Mouse (Mus musculus) heart, postnatal 14 days (tissue): ENCODE measurements around the gene Fshr. TPM values are rescaled to one million over a fixed set of nuclear protein-coding genes. Genes with fewer than 3 reads are reported as not detected.
"Not testable (repeated sequence)": the region's sequence is repeated elsewhere in the genome, so short reads cannot be mapped to it uniquely, and the experiment has no call there.

Source experiments
- DNase-seq, 2 experiments: peaks; one replicate each; pipeline ENCODE4 v3.0.0; 2021 to 2022
- intact Hi-C: fragments of 180-260 bp; cut with DNase I; formaldehyde crosslinking; loops from one replicate; pipeline ENCODE4 v1.15.1; 2025
- long read RNA-seq, 2 experiments: library from polyadenylated mRNA; stranded (forward); transcript quantifications; one replicate each; pipeline ENCODE4 v2.0.0; 2021
- total RNA-seq, 2 experiments: library from RNA; stranded (reverse); gene quantifications; 2 replicates each; pipeline ENCODE4 v1.2.3; 2021

The Fshr gene
- total RNA-seq: not detected
- long read RNA-seq, experiment 1: 0 reads
- long read RNA-seq, experiment 2: 0 reads

DNA sequence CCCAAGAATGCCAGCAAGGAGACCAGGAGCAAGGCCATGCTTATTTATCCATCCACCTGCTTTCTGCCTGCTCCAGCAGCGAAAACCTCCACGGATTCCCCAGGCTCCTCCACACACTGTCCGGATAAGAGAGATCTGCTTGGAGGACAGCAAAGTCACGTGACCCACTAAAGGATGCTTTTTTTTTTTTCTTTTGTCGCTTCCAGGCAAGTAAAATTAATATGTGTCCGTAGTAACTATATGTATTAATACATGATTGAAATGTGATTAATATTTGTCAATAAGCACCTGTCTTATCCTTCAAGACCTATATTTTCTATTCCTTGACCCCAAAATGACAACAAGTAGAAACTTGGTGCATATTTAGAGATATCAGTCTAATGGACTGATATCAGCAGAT is at the start of gene Fshr:
TSS of gene Fshr (minus strand) at position 101 of the 400 bp plus-strand sequence.
- DNase-seq: no peak
- intact Hi-C loops: no loop called here

DNA sequence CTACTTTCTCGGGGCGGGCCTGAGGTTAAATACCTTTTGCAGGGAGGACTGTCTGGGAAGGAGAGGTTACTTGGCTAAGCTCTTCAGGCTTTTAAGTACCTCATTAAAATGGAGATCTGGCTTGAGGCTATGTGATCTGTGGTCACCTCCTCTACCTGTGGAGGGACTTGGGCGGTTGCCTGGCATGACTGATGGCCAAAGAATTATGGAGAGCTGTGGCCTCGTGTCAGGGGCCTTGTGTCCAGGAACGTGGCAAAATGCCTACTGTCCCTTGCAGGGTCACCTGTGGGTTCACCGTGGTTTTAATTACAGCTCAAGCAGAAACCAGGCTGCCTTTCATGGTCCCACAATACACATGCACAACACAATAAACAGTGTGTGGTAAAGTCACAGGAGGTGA is 1.7 kb upstream of the Fshr start:
- intact Hi-C loops: no loop called here
- no peak for DNase-seq

DNA sequence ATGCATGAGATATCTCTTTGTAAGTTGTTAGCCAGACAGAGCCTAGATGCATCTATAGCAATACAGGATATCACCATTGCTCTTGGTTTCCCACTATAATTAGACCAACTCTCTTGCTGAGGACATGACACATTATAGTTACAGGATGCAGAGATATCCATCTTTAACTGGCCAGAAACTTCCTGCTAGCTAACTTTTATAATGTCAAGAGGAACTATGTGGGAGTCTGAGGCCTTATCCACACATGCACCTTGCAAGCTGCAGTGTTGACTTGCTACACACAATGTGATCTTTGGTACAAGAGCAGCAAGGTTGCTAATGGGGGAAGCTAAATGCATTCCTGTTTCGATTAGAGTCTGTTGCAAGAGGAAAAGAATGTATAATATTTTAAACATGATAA is 26.9 kb downstream of the Fshr start:
- no peak for DNase-seq
- intact Hi-C loops: no loop called here

DNA sequence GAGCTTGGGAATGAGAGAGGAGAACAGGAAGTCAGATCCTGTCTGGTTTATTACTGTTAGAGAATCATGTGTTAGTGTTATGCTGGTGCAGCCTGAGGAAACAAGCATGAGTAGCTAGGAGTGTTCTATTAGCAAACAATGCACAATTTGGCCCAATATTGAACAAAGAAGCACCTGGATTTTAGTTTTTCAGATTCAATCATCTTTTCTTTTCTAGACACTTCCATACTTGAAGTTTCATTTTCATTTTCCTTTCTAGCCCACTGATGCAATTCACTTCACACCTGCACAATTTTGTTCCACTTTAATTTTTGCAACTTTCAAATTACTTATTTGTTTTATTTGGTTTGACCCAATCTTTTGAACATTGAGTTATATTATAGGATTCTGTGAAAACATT is 35.7 kb downstream of the Fshr start:
- DNase-seq: no peak
- intact Hi-C loops: no loop called here

DNA sequence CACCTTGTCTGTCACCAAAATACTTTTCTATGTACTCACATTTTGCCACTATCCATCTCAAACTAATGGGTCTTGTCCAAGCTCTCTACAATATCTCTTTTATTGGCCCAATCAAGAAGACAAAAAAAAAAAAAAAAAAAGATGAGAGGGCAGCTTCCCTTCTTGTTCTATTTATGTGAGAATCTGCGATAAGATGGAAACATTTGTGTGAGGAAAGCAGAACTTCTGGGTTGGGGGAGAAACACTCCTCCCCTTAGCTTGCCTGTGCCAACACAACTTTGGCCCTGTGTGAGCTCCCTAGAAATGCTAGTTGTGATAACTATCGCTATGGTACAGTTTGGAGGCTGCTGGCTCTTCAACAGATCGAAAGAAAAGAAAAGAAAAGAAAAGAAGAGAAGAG is 38.0 kb downstream of the Fshr start:
- intact Hi-C loops: no loop called here

DNA sequence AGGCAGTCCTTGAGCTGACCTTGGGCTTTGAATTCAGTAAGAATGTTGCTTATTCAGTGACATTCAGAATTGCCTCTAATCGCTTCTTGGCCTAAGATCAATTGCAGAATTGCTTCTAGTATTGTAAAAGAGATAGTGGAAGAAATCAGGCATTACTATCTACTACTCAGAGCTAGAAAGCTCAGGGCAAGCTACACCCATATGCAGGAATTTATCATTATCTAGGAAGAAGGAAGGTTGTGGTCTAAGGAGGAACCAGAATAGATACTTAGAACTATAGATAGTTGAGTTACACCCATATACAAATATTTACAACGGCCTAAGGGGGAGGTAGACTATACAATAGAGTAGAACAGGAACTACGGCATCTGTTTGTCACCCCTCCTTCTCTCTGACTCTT is 41.1 kb downstream of the Fshr start:
- intact Hi-C loops, DNase-seq: not testable (repeated sequence)

More for the DNA sequence above, 38.0 kb downstream of the Fshr start:
- DNase-seq: no peak

DNA sequence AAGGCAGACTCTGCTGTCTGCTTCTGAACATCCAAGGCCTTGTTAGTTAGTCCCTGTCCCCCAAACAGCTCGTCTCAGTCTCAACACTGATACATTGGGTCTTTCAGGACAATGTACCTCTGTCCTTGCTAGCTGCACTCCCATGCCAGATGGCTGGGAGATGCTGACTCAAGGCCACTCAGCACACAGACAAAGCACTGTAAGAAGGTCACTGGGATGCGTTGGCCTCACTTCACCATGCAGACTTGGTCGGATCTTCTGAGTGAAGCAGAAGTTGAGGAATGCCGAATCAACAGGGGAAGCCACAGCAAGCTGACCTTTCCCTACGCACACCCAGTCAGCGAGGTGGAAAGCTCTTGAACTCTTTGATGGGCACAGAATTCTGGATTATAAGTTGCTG is 55.7 kb downstream of the Fshr start:
- DNase-seq: no peak
- intact Hi-C loops: no loop called here

DNA sequence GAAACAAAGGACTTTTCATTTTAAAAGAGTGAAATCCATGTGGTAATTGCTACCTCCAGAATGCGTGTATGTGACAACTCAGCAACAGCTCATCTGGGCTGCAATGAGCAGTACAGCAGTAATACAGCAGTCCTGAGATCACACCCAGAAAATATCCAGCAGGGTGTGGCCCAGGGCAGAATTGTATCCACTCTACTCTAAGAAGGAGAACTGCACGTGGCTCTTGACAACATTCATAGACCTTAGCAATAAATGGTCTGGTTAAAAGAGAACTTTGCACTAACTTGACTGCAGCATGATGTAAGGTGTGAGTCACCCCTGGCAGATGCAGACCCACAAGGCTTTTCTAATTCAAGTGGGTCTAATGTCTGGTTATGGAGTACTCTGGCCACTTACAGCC is 80.5 kb downstream of the Fshr start:
- intact Hi-C loops: no loop called here
- no peak for DNase-seq

DNA sequence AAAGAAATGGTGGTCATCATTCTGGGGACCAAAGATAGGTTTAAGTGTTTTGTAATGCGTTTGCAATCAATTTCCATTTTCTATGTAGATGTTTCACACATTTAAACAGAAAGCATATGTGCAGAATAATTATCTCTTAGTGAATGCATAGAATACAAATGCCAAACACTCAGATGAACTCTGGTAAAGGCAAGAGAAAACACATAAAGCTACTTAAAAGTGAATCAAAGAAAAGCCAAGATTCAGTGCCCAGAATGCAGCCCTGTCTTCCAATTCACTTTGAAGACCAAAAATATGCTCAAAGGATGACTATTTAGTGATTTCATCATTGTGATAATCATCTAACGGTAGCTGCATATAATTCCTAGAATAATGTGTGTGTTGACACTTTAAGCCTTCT is 81.2 kb downstream of the Fshr start:
- intact Hi-C loops: no loop called here
- no peak for DNase-seq

DNA sequence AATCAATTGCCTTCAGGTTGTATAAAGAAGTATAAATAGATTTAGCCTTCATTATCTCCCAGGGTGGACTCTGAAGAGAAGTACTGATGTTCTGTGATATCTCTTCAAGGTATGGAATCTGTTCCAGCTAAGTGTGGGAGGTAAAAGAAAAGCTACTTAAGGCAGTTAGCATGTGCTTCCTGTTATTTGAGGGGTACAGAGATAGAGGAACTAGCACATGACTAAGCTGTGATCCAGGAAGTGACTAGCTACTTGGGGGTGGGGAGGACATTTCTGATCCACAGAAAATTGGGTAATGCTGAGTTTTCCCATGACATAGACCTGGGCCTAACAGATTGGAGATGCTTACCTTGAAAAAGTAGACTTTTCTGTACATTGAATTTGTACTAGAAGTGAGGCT is 86.5 kb downstream of the Fshr start:
- DNase-seq: no peak
- intact Hi-C loops: no loop called here

DNA sequence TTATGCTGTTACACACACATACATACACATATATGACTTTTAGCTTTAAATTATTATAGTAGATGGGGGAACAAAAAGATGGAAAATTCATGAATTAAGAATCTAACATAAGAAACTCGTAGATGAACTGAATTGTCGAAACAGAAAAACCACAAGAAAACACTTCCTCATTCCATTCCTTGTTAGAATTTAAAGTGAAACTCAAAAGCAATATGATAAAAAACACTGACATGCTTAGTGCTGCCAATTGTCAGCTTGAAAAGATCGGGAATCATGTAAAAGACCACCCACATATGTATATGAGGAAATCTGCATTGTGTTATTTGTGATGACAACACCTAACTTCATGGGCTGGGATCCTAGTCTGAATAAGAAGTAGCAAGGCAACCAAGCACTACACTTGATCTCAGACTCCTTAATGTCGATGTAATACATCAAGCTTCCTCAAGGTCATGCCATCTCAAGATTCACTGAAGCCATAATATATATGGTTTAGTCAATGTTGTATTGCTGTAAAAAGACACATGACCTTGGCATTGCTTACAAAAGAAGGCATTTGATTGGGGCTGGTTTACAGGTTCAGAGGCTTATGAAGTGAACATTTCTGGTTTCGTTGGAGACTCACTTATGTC is 99.6 kb downstream of the Fshr start:
- intact Hi-C loops: no loop called here
- no peak for DNase-seq

DNA sequence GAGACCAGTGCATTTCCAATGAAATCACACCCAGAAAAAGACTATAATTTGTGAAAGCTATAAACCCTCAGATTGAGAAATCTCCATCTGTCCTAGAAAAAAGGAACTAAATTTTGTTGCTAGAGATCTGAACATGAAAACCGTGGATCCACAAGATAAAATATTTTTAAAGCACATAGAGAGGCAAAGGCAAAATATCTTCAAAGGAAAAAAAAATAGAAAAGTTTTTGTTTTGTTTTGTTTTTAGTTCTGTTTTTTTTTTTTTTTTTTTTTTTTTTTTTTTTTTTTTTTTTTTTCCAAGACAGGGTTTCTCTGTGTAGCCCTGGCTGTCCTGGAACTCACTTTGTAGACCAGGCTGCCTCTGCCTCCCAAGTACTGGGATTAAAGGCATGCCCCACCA is 100.7 kb downstream of the Fshr start:
- DNase-seq, intact Hi-C loops: not testable (repeated sequence)

DNA sequence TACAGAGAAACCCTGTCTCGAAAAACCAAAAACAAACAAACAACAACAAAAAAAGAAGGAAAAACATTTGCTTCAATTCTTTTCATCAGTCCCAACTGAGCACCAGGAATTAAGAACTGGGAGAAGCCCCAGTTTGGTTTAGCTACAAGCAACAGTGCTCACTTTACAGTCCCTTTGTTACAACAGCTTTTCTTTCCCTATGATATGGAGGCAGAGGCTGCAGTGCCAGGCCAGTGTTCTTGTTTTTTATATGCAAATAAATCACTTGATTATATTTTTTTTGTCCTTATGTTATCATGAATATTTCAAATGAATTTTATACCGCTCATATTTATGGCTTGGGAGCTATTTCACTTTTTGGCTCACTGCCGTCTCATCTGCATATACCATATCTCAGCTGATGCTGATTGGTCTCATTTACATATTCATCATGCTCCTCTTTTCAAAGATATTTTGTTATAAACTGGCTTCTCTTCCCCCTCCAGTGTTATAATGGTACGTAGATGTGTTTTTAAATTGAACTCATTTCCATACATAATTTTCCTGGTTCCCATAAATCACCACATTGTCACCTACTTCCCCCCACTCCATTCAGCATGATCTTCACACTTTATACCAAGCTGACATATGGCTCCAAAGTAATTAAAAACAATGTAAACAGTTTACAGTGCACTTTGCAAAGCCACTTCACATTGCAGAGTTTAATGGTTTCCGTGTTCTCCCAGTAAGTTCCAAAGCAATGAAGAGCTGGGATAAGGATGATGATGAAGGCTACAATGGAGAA is 110.6 kb downstream of the Fshr start:
- DNase-seq: no peak
- intact Hi-C loops: no loop called here

DNA sequence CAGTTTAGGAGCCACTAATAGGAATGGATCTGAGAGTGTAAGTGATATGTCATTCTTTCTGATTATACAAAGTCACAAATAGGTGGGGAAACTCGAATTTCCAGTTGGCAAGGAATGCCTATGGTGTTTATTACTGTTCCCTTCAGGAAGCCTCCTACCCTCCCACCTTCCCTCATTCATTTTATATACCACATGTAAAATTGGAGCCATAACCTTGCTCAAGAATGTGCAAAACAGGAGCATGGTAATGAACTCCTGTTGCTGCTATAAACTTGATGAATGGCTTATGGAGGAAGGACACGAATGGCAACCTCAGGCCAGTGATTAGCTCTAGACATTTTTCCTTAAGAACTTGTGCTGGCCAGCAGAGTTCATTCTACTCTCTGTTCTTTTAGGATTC is 117.6 kb downstream of the Fshr start:
- DNase-seq: no peak
- intact Hi-C loops: no loop called here

DNA sequence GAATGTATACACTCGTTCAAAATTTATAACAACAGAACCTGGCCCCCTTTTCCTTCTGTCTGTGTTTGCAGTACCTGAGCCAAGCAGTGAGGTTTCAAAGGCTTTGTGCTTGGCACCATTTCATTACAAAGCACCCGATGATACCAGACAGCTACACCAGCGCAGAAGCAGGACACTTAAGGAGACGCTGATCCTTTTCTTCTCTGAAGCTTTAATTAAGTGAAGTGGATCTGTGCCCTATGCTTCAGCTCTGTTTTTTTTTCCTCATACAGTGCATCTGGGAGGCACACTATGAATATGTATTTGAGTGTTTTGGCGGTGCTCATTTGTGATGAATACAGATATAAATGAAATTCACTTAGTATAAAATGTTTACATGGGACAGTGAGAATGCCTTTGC is 120.8 kb downstream of the Fshr start:
- DNase-seq: no peak
- intact Hi-C loops: no loop called here

DNA sequence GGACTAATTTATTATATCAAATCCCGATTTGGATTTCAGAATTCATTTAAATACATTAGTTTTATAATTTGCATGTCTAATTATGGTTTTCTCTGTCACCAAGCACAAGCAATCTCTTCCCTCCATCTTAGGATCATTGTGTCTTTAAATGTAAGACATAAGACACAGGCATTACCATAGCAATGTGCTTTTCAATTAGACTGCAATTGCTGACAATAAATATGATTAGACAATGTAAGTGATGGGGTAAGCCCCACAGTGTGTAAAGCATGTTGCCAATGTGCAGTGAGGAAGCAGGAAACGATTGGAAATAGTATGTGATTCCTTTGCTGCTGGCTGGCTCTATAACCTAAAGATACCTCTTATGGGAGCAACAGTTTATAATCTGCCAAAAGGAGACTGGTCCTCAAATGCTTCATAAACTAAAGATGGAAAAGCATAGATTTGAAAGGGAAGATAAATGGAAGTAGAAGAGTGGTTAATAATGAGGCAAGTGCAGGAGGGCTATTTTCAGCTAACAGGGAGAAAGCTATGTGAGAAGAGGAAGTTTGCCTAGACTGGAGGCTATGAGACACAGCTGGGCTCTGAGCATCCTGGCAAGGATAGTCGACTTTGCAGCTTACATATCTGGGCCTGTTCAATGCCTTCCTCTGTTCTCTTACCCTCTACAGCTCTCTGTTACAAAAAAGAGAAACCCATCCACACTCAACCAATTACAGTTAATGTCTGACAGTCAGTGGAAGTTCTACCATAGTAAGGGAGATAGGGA is 136.0 kb downstream of the Fshr start:
- intact Hi-C loops: no loop called here
- DNase-seq: no peak

DNA sequence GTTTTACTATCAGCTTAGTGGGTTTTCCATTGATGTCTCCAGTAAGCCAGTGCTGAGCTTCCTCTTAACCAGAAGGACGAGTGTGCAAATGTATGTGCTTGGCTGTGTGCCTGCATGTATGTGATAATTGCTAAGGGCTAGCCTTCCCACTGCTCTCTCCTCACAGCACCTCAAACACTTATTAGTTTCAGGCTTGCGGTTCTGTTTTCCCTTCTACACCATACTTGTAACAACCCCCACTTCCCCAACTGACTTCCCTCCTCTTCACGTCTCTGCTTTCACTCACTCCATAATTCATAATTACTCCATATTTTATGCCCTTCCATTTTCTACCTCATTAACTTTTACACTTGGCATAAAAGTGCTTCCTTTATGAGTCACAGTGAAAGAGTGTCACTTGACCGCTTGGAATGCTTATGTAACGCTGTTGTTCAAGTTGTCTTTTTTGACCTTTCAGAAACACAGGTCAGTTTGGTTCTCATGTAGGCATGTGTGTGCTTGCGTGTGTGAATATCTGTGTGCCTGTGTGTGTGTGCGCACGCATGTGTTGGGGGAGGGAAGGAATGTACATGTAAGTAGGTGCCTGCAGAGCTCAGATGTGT is 138.0 kb downstream of the Fshr start:
- intact Hi-C loops: no loop called here
- DNase-seq: no peak

DNA sequence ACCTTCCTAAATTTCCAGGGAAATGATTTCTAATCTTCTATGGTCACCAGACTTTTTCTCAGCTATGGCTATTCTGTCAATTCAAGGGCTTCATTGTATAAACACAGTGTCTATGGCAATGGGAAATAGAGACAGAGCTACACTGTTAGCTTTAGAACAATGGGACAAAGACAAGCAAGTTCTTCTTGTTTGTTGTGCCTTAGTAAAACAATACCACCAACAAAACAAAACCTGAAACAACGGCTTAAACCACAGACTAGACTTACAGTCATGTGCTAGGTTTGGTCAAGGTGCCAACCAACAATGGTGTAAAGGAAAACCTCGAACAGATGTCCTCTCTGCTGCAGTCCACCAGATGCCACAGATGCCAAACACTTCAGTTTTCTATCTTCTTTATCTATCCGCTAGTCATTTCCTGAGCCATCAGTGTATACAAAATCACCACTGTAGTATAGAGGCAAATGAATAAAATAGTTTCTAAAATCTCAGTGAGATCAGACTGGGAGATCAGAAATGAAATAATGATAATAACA is 149.4 kb downstream of the Fshr start:
- DNase-seq: no peak
- intact Hi-C loops: no loop called here

DNA sequence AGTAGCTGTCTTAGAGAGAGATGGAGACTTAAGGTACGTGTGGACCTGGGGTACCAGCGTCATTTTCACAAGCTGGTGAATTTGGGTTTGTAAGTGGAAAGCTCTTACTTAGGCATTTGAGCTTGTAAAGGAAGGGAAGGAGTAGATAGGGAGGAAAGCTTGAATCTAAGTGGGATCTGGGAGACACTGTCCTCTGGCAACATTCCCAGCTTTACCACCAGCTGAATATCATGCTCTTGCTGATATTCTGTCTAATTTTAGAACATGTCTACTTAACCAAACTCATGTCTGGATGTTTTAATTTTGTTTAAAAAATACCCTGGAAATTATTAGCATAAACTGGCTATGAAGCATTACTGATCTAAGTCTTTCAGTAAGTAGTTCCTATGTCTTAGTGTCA is 151.4 kb downstream of the Fshr start:
- DNase-seq: no peak
- intact Hi-C loops: no loop called here

DNA sequence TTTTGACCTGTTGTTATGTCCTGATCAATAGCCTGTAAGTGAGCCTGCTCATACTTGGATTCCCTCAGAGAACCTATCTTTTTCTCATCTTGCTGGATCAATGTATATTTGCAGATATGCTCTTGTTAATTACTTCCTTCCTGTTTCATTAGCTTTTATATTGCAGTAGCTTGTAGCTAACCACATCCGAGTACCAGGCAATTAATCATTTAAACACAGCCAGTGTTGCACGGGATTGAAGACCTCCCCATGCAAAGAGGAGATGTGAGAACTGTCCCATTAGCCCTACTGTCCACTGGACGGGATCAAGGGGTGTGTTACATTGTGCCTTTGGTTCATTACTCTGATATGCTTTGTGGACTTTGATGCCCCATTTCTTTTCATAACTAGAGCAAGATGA is 154.5 kb downstream of the Fshr start:
- DNase-seq: no peak
- intact Hi-C loops: no loop called here

DNA sequence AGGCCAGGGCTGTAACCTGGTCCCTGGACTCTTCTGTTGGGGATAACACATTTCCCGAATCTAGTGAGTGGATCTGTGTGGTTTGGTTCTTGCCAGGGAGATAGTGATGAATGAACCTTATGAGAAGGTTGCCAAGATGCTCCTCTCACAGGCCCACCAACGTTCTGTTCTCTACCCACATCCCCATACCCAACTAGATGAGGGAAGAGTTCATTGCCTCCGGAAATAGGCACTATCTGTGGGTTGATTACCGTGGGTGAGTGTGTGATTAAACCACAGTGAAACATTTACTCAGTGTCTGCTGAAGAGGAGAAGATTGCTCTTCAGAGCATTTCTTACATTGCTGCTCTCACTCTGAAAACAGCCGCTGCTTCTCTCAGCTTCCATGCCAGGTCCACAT is 163.8 kb downstream of the Fshr start:
- DNase-seq: no peak
- intact Hi-C loops: no loop called here
